Mouse (Mus musculus) layer of hippocampus, postnatal 14 days (tissue): ENCODE measurements at regions not wholly inside any gene's neighbourhood (a gene's known extent, or its start where the extent isn't known, plus 50 kb on each side); places are given as distances from the start of the nearest gene placed in this dataset.
A peak's percentile ranks its signal among the peaks of the same experiment; 100 is the strongest.

Experiments
- DNase-seq, 2 experiments: peaks; one replicate each; pipeline ENCODE4 v3.0.0; 2021 to 2022; ENCODE audit warnings: low spot score in 2 of 2, mixed read lengths in 1 of 2
- microRNA-seq, 2 experiments: library from miRNA; unstranded; fragments of <30 nt; microRNA quantifications; one replicate each; pipeline ENCODE4 v1.2.0; 2021

DNA sequence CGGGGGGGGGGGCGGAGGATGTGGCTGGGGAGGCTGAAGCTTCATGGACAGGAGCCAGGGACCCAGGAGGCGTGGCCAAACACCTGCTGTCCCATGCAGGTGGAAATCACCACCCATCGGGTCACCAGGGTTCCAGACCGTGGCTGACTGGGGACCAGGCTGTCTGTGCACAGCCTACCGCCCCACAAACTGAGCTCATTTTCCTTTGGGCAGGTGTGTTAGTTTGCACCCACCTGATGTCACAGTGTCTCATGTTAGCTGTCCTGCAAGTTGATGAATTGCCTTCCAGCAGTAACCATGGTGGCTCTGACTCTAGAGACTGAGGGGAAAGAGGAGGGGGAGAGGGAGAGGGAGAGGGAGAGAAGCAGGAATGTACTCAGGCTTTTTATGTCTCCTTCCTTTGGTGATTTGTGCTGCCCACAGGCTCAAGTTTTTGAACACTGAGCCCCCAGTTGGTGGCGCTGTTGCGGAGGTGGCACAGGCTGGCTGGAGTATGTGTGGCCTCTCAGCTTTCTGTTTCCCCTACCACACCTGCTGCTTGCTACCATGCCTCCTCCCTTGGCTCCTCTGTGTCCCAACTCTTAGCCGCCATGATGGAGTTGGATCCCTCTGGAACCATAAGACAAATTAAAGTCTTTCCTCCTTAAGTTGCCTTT lies 107.8 kb upstream of the Man2a1 start:
- DNase-seq: no peak

DNA sequence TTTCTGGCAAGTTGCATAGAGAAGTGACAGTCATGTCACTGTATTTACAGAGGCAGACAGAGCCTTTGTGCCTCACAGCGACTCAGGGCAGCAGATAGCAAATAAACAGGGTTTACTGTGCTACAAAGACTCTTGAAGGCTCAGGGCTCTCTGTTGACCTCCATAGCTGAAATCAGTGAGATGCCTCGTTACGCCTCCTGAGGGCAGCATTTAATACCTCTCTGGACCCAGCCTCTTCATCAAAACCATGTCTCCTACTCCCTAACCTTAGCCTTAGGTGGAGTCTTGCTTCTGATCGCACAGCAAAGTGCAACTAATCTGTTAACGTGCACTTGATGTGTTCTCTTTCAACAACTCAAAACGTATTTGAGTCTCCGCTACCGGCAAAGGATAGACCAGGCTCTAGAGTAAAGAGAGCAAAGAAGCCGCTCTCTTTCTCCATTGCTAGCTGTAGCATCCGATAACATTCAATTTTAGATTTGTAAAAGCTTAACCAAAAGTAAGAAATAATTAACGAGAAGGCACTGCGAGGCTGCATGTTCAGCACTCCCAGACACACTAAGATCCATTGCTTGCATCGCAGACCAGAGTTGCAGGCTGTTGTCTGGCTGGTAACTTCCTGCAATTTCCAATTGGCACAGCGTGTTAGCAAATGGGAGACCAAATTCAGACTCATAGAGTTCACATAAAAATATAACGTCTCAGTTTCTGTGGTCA lies 101.1 kb upstream of the Man2a1 start:
- DNase-seq: peak in 1 of 2 experiments; percentile 13

DNA sequence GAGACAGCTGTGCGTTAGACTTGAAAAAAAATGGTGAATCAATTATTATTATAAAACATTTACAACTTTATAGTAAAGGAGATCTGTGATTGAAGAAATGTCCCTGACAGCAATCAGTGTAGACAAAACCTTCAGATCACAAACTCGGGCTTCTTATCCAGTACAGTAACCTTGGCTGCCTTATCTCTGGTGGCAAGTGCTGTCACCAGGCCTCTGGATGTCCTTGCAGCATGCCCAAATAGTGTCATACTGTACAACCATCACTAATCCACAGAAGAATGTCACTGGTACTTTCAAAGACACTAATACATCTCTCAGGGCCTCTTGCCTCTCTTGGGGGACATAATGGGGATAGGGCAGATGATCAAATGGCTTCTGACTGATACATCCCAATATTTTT lies 98.2 kb upstream of the Man2a1 start:
- DNase-seq: no peak

DNA sequence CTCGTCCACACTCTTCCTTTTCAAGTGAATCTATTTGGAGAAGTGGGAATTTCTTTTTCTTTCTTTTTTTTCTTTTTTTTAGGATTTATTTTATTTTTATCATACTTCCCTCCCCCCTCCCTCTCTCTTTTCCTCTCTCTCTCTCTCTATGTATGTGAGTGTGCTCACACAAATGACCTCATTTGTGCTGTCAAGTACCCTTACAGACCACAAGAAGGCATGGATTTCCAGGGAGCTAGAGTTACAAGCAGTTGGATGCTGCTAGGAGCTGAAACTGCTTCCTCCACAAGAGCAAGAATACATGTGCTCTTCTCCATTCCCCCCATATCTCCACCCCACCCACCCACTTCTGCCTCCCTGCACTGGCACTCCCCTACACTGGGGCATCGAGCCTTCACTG lies 94.6 kb upstream of the Man2a1 start:
- no peak for DNase-seq

DNA sequence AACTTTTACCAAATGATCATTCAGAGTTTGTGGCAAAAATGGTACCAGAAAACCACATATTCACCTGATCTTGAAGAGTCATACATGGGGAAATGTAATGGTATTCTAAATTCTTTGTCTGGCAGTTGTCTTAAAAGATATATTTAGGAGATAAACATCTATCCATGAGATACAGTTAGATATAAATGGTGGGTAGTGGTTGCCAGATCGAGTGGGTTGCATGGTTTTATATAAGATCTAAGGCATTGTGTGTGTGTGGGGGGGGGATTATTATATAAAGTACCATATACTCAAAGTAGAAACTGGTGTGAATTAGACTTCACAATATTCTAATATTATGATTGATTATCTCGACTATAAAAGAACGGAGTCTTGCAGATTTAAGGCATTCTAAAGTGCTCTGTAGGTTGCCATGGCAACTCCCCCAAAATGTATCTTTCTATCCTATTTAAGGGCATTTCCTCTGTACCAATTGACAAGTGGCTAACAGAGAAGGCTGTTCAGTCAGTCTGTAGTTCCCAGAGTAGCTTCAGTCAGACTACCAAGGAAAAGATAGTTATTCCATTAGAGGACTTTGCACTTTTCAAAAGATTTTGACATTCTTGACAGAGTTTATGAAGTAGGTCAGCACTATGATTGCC lies 89.3 kb upstream of the Man2a1 start:
- no peak for DNase-seq

DNA sequence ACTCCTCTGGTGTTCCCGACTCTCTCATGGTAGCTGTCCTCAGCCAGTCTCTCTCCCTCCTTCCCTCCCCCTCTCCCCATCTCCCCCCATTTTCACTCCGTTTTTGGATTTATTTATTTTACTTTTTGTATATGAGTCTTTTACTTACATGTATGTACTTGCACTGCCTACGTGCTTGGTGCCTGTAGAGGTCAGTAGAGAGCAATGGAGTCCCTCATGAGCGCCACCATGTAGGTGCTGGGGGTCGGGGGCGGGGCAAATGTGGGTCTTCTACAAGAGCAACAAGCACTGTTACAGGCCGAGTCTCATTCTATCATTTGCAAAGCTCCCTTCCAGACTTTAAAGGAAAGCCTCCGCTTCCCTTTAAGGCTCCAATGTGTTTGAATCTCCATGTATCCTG lies 78.3 kb upstream of the Man2a1 start:
- DNase-seq: no peak

DNA sequence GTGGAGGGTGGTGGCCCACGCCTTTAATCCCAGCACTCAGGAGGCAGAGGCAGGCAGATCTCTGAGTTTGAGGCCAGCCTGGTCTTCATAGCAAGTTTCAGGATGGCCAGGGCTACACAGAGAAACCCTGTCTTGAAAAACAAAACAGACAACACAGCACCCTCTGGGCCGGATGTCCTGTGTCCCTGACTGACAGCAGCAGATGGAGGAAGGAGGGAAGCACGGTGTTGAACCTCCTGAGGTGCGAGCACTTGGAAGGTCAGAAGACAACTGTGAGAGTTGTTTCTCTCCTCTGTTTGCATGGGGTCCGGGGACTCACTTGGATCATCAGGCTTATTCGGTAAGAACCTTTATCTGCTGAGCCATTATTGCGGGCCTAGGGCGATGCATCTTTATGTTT lies 76.6 kb upstream of the Man2a1 start:
- DNase-seq: no peak

DNA sequence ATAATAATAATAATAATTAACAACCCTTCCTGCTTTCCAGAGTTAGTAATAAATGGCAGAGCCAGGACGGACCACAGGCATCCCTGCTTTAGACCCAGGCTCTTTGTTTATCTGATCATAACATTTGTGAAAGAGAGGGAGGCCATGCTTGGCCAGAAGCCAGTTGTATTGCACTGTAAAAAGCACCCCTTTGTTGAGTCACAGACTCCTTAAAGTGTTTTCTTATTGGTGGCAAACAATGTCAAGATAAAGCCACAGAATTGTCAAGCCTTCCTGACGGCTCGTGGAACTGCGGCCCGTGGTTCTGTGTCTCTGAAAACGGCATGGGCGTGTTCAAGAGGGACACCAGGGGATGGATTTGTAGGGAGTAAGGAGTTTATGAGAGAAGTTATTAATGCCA lies 72.7 kb upstream of the Man2a1 start:
- DNase-seq: no peak

DNA sequence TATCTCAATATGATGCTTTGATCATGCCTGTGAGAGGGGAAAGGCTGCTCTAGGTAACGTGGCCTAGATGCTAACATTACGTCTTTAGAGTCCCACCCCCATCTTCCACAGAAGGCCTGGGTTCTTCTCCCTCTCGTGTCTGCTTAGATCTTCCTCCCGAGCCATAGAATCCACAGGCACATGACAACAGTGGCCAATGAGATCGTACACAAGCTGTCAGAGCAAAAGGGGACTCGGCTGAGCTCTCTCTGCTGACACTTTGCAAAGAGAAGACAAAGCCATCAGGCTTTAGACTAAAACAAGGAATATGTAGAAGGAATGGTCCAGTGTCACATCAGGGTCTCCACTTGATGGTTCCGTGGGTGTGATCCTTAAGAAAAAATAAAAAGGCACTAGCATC lies 72.1 kb upstream of the Man2a1 start:
- DNase-seq: no peak

DNA sequence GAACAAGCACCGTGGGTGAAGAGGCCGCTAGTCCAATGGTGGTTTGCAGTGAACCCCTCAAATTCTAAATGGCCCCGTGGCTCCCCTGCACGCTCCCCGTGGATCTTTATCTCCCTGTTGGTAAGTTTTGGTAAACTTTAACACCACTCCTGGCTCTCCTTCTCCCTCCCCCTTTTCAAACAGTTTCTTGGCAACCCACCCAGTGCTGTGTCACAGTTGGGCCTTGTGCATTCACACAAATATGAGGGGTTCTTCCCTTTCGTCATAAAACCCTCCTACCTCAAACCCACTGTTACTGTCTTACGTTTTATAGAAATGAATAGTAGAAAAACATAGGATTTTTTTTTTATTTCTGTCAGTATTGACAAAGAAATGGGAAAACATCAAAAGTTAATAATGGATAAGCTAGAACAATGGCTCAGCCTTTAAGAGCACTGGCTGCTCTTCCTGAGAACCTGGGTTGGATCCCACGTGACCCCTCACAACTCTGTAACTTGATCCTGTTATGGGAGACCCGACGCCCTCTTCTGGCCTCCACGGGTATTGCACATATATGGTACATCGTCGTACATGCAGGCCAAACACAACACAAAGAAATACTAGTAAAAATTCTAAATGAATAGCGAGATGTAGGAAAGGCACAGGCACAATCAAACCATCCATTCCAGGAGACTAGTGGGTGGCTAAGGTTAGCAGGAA lies 71.1 kb upstream of the Man2a1 start:
- no peak for DNase-seq

DNA sequence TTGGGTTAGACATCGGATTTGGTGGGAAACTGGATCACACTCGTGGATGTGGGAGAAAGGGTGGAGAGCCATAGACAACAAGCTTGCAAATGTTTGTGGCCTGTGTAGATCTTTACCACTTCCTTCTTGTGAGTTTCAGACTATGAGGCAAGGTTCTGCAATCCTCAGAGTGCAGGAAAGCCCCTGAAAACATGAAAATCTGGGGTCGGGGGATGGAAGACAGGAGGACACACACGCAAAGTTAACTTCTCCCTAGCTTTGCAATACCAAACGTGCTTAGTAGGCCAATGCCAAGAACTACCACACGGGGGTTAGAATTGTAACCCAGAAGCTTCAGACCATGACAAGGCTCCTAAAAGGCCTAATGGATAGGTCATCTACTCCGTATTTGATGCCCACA lies 69.4 kb upstream of the Man2a1 start:
- DNase-seq: no peak

DNA sequence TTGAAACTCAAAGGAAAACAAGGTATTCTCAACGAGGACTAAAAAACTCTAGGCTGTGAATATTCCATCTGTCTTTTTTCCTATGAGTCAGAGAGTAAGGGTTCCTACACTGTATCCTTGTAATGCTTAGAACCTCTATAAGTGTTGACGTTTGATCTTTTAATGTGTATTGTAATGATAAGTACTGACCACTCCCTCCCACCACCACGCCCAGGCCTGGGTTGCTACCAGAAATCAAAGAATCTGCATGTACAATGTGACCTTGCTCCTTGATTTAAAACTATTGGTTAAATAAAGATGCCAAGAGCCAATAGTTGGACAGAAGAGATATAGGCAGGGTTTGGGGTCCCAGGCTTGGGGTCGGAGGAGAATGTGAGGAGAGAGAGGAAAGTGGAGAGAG lies 66.2 kb upstream of the Man2a1 start:
- no peak for DNase-seq

DNA sequence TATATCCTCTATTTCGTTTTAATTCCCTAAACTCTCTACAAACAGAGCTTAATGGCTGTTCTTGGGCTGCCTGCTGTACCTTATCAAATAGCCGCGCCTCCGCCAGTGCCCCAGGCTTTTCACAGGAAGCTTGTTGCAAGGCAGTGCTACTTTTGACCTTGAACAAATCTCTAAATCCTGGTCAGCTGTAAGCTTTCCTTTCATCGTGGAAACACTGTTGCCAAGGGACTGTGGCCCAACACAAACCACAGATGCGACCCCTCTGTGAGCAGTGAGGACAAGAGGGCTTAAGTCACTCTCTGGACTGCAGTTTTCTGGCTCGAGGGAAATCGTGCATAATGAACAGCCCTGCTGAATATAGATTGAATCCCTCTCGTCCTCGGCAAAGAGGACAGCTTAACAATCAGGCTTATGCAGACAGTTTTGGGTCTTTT lies 62.0 kb upstream of the Man2a1 start:
- no peak for DNase-seq

DNA sequence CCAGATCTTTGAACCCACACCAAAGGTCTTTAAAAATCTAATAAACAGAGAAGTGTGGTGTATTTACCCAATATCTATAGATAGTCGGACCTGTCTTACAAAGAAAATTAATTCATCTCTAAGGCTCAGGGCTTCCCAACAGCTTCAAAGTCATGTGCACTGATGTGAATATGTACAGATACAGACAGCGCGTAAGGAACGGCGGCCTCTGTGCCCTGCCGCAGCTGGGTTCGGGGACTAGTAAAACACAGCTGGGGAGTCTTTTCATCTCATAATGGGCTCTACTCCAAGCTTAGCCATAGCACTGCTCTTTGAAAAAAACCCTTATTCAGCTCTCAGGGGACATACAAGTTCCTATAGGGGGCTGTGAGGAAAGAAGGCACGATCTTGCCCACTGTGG lies 60.1 kb upstream of the Man2a1 start:
- DNase-seq: no peak

DNA sequence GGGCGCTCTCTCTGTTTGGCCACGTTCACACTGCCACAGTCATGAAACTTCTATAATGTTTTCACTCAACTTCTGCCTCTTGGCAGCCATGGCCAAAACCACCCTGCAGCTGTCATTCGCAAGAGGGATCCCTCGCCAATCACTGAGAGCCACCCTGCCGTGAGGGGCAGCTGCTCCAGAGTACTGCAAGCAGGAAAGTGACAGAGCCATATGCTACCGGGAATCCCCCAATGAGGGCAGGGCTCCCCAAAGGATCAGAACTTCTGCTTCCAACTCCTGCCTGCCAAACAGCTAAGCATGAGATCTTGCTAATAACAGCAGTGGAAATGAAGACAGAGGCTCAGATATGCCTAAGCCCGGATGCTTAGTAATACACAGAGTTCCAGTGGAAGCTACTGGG lies 52.0 kb upstream of the Man2a1 start:
- peak; percentile 28 to 44 for DNase-seq

DNA sequence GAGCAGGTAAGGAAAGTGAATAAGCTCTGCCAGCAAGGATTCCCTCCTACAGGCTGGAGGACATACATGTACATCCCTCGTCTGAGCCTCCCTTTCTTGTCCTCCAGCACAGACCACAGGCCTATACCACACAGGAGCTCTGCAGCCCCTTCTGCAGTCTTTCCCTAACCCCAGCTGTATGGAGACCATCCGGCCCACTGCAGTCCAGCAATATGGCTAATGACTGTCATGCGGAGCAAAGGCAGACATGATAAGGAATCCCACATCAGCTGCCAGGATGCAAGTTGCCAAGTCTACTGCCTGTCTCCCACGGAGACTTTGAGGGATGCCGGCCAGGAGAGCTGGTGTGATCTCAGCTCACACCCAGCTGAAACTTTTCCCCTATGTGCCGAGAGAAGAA lies 50.5 kb upstream of the Man2a1 start:
- DNase-seq: no peak

Small RNA genes lying in the stretch of these regions (microRNA-seq; reads per million reads assigned to microRNA genes)
- gene Mir6420: 0 reads per million in 2 experiments
